Mouse (Mus musculus) small intestine, adult 2 months (tissue): ENCODE data around the gene Slc9a3r1. TPM values are rescaled to one million over a fixed set of nuclear protein-coding genes. Genes with fewer than 3 reads are reported as not detected.
A peak's percentile ranks its signal among the peaks of the same experiment; 100 is the strongest.

ENCODE experiments used
- H3K27ac ChIP-seq: fragments of 200-500 bp; 2 replicates; pipeline ENCODE4 v1.5.1; 2012; ENCODE audit warnings: low read depth, low read length, control low read depth, inconsistent platforms; ENCODE audit not compliant: insufficient read depth
- H3K27me3 ChIP-seq: fragments of 200-500 bp; 2 replicates; pipeline ENCODE4 v1.6.1; 2012; ENCODE audit warnings: mild to moderate bottlenecking, moderate library complexity, low read length, inconsistent platforms; ENCODE audit not compliant: control insufficient read depth, insufficient read depth
- H3K36me3 ChIP-seq: fragments of 200-500 bp; 2 replicates; pipeline ENCODE4 v1.6.1; 2012; ENCODE audit warnings: mild to moderate bottlenecking, low read length, control low read depth, inconsistent platforms; ENCODE audit not compliant: control insufficient read depth, insufficient read depth
- H3K4me1 ChIP-seq: fragments of 200-500 bp; 2 replicates; pipeline ENCODE4 v1.6.1; 2012; ENCODE audit warnings: low read length, inconsistent platforms, mixed read lengths; ENCODE audit not compliant: control insufficient read depth, insufficient read depth, insufficient read length
- H3K4me3 ChIP-seq: fragments of 200-500 bp; 2 replicates; pipeline ENCODE4 v1.5.1; 2012; ENCODE audit warnings: low read depth, mild to moderate bottlenecking, control low read depth, inconsistent platforms, low read length, moderate library complexity
- CTCF ChIP-seq: fragments of 200-500 bp; IDR thresholded peaks from 2 replicates; pipeline ENCODE4 v1.5.1; 2012; ENCODE audit warnings: low read depth, mild to moderate bottlenecking, control low read depth, inconsistent platforms, low read length, moderate library complexity, mixed read lengths; ENCODE audit not compliant: insufficient replicate concordance, insufficient read length; ENCODE audit errors: extremely low read depth
- POLR2A ChIP-seq: fragments of 200-500 bp; IDR thresholded peaks from 2 replicates; pipeline ENCODE4 v1.6.1; 2012; ENCODE audit warnings: low read depth, mild to moderate bottlenecking, control low read depth, inconsistent platforms, low read length, moderate library complexity
- WGBS: fragments of 180-500 bp; shearing (Covaris S2); methylation state at CpG from one replicate; pipeline ENCODE4 v1.1.7; 2018; 5-methylcytosine and 5-hydroxymethylcytosine counted together
- polyA plus RNA-seq: library from polyadenylated mRNA; depleted of rRNA; stranded (reverse); fragments of >200 nt; gene quantifications from 2 replicates; pipeline ENCODE4 v1.2.3, GENCODE M21; 2012

Gene Slc9a3r1
- polyA plus RNA-seq, 1 experiment: 949 TPM

- peak overlapping the region; percentile 85 for H3K27ac ChIP-seq
- under 1% methylated on average over 47 of the region's 47 CpGs for WGBS
- peaks cover 23% of the 10 kb centered on the region for H3K36me3 ChIP-seq
- no peak for TF ChIP-seq CTCF
- no peaks in the 10 kb centered on the region for H3K27me3 ChIP-seq
- H3K4me1 ChIP-seq: peaks cover 35% of the 10 kb centered on the region
- peak overlapping the region; percentile 97 for H3K4me3 ChIP-seq
Measured at GRCm38 (mm10) chr11:115163568-115164150, 518 bp downstream of the Slc9a3r1 start.

- peaks cover 29% of the 10 kb centered on the region for H3K36me3 ChIP-seq
- H3K27me3 ChIP-seq: no peaks in the 10 kb centered on the region
- H3K27ac ChIP-seq: peak overlapping the region; percentile 85
- TF ChIP-seq CTCF: no peak
- no peak for TF ChIP-seq POLR2A
- peaks cover 36% of the 10 kb centered on the region for H3K4me1 ChIP-seq
- peak overlapping the region; percentile 97 for H3K4me3 ChIP-seq
- 1% methylated on average over 14 of the region's 14 CpGs for WGBS
Measured at GRCm38 (mm10) chr11:115164341-115164975, 1.3 kb downstream of the Slc9a3r1 start.

GRCm38 (mm10) chr11:115164976-115165374 lies 1.8 kb downstream of the Slc9a3r1 start:
- TF ChIP-seq CTCF: no peak
- peak; percentile 30; the same call in 1 of the 2 replicates for TF ChIP-seq POLR2A
- Histone ChIP-seq H3K27ac (peak overlapping the region; percentile 85), H3K4me3 (peak overlapping the region; percentile 97), H3K27me3 (no peaks in the 10 kb centered on the region), H3K4me1 (peaks cover 34% of the 10 kb centered on the region), H3K36me3 (peaks cover 31% of the 10 kb centered on the region)
- WGBS: 5% methylated on average over 9 of the region's 9 CpGs

GRCm38 (mm10) chr11:115166776-115167175 lies 3.6 kb downstream of the Slc9a3r1 start:
- WGBS: 38% methylated on average over 3 of the region's 3 CpGs
- H3K4me3 ChIP-seq: peak overlapping the region; percentile 50
- H3K27ac ChIP-seq: peak overlapping the region; percentile 97
- no peaks in the 10 kb centered on the region for H3K27me3 ChIP-seq
- peaks cover 48% of the 10 kb centered on the region for H3K36me3 ChIP-seq
- TF ChIP-seq POLR2A (no peak), CTCF (no peak)
- H3K4me1 ChIP-seq: peaks cover 27% of the 10 kb centered on the region

- no peak for TF ChIP-seq POLR2A
- no peak for TF ChIP-seq CTCF
- Histone ChIP-seq H3K4me1 (peaks cover 34% of the 10 kb centered on the region), H3K27ac (peak overlapping the region; percentile 70)
Measured at GRCm38 (mm10) chr11:115167631-115168249, 4.6 kb downstream of the Slc9a3r1 start.

GRCm38 (mm10) chr11:115169430-115169829 lies 6.3 kb downstream of the Slc9a3r1 start:
- TF ChIP-seq CTCF: no peak
- TF ChIP-seq POLR2A: no peak
- no peaks in the 10 kb centered on the region for H3K27me3 ChIP-seq
- H3K4me3 ChIP-seq: no peak overlapping the region; the same call in 1 of the 2 replicates
- peak overlapping the region; percentile 11; the same call in 1 of the 2 replicates for H3K27ac ChIP-seq
- H3K36me3 ChIP-seq: peaks cover 63% of the 10 kb centered on the region
- peaks cover 50% of the 10 kb centered on the region for H3K4me1 ChIP-seq
- WGBS: 82% methylated on average over 4 of the region's 4 CpGs

More at GRCm38 (mm10) chr11:115167631-115168249, 4.6 kb downstream of the Slc9a3r1 start:
- Histone ChIP-seq H3K27me3 (no peaks in the 10 kb centered on the region), H3K4me3 (peak overlapping the region; percentile 56), H3K36me3 (peaks cover 54% of the 10 kb centered on the region)
- 71% methylated on average over 8 of the region's 8 CpGs for WGBS

- peaks cover 60% of the 10 kb centered on the region for H3K4me1 ChIP-seq
- peak overlapping the region; percentile 47; the same call in 1 of the 2 replicates for H3K27ac ChIP-seq
Measured at GRCm38 (mm10) chr11:115171125-115171524, 8.0 kb downstream of the Slc9a3r1 start.

More at GRCm38 (mm10) chr11:115171125-115171524, 8.0 kb downstream of the Slc9a3r1 start:
- 29% methylated on average over 8 of the region's 8 CpGs for WGBS
- TF ChIP-seq CTCF (peak; percentile 13; the same call in 1 of the 2 replicates), POLR2A (0 out of 2 replicates have a peak, but pooled peaks have one; percentile 13)
- Histone ChIP-seq H3K27me3 (no peaks in the 10 kb centered on the region), H3K4me3 (peak overlapping the region; percentile 41), H3K36me3 (peaks cover 71% of the 10 kb centered on the region)
